Mouse (Mus musculus): ENCODE data around the gene Osbpl8.

Gene Osbpl8

DNA sequence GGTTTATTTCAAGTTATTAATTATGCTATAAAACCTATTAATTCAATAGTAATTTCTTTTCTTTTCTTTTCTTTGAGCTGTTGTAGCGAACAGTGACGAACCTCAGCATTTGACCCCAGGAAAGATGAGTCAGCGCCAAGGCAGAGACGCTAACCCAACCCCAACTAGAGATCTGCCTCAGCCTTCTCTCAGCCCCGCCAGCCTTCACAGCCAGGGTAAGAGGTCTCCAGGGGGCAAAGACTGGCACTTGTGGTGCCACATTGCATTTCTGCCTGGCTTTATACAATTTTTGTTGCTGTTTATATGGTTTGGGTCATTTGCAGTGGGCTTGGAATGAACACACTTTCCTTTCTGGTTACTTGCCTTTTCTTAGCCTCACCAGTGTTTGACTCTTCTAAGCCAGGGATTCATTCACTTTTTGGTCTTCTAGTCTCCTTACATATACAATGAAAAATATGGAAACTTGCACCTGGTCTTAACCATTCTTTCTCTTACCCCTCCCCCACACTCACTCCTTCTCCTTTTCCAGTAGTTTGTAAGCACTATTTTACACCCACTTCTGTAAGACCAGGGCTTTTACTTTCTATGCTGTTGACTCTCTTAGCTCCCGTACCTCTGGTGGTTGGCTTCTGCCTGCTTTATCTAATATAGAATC, 69.1 kb downstream of the Osbpl8 start:
- CTCF ChIA-PET: no interaction called here

DNA sequence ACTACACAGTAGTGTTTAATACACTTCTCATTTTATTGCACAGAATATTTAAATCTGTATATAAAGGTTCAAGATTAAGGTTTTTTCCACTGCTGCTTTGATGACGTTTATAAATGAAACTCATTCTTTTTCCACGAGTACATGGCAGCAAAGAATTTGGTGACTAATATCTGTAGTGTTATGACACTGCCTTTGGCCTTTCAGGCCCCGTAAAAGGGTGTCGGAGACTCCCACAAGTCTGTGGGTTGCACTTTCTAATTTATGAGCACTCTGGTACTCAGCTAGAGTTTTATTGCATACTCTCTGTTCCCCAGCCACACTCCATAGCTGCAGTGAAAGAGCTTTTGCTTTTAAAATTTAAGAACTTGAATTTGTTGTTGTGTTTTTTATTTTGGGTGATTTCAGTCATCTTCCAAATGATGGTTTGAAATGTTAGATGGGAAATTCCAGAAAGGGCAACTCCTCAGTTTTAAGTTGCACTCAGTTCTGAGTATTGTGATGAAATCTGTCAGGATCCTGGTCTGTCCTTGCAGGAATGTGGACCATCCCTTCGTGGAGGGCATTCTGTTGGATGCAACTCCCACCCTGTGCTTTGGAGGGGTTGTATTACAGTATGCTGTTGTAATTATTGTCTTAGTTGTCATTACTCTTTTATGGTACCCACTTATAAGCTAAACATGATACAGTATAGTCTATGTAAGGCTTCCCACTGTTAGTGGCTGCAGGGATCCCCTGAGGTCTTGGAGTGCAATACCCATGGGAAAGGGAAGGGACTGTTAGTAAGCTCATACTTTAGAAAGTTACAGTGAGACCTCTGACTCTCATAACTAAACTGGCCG, 70.1 kb downstream of the Osbpl8 start:
- CTCF ChIA-PET: no interaction called here

DNA sequence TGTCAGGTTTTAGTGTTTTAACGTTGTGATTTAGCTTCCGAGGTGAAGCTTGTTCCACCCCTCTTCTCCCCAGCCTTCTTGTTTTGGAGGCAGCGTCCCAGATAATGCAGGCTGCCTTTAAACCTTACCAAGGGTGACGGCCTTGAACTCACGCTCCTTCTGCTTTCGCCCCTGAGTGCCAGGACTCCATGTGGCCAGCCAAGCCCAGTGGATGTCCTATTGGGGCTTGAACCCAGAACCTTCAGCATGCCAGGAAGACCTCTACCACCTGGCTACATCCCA, 70.7 kb downstream of the Osbpl8 start:
- CTCF ChIA-PET: no interaction called here

DNA sequence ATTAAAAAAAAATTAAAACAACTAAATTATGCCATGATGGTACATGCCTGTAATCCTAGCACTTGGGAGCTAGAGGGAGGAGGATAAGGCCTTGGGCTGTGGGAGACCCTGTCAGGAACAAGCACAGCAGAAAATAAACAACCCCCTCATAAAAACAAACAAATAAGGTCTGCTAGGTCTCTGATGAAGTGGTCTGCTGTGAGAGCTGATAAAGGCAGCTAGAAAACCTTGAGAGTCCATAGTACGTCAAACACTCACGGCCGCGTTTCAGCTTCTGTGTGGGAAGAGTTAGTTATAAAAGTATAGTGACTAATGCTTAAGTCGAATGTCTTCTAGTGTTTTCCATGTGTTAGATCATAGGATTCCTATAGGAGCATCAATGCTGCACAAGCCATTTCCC, 72.9 kb downstream of the Osbpl8 start:
- CTCF ChIA-PET: no interaction called here

DNA sequence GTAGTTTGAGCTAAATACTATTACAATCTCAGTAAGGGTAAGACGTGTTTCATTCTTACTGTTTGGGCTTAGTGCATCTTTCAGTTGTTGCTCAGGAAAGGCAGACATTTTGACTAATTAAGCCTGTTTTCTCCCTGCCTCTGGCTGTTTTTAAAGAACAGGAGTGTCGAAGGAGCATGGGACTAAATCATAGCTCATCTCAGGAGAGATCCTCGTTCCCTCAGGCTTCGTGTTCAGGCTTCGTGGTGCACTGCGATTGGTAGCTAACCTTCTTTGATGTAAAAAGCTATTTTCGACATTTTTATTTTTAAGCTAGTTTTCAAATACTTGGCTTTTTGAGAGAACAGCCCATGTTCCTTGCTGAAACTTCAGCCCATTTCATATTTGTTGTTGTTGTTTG, 78.1 kb downstream of the Osbpl8 start:
- CTCF ChIA-PET: no interaction called here

DNA sequence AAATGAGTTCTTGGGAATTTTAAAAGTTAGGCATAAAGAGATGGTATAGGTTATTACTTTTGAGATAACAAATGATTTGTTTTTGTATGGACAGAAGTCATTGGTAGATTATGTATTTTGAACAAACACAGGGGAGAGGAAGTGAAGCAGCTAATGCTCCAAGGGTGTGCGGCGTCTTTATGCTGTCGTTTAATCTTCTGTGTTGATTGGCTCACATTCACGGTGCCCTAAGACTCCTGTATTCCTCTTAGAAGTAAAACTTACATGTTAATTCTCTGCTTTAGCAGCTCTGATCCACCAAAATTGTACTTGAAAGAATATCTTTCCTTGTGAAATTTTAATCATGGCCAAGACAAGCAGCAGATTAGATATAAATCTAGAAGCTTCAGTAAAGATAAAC, 83.1 kb downstream of the Osbpl8 start:
- CTCF ChIA-PET: no interaction called here

DNA sequence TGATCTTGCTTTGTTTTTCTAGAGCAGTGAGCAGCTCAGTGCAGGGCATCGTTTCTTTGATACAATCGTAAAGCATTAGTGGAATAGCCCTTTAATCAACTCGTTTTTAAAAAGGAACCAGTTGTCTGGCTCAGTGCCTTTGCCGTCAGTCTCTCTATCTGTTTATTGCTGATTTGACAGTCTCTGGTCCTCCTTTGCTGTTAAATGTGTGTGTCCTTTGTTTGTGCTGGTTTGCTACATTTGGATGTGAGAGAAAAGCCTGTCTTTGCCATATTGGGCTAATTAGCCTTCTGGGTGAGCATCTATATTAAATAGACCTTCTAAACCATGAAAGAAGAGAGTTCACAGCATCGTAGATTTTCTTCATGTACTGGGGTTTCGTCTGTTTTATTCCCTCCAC, 83.6 kb downstream of the Osbpl8 start:
- CTCF ChIA-PET: no interaction called here

DNA sequence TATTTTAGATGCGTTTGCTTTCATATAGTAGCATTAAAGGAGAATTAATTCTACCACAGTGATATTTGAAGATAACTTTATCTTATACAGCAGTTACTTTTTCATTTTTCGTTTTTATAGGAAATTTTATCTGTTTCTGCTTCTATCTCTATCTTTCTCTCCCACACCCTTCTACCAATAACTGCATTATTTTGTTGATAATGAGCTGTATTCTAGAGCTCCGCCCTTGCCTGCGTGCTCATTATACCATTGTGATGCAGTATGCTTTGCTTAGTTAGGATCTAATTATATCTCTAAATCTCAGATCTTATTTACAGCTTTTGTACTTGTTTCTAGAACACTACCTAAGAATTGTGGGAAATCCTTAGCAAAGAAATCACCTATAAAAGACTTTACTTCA, 85.6 kb downstream of the Osbpl8 start:
- CTCF ChIA-PET: interaction anchor here (0.5 kb wide), 1 partner anchor 149 kb away, joined by 3 read pairs; no protein-coding TSS in a partner anchor

DNA sequence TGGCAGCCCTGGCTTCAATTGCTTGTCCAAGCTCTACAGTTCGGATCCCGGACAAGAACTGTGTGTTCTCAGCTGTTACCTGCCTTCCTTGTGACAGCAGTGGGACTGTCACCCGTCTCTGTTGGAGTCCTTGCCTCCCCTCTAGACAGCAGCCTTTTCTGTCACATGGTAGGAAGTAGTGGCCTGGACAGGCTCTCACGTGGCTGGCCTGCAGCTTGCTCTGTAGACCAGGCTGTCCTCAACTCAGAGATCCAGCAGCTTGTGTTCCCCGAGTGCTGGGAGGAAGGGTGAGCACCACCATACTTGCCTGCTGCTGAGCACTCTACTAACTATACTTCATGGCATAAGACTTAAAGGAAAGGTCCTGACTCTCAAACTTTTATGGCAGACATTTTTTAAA, 87.1 kb downstream of the Osbpl8 start:
- CTCF ChIA-PET: no interaction called here

DNA sequence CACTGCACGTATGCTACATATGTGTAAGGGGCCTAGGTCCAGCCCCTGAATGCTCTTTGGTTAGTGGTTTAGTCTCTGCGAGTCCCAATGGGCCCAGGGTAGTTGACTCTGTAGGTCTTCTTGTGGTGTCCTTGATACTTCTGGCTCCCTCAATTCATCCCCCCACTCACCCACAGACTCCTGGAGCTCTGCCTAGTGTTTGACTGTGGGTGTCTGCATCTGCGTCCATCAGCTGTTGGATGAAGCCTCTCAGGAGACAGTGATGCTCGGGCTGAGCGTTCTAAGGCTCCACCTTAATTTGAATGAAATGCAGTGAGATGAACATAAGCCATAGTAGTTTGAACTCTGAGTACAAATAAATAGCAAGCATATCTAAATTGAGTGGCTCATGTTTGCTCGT, 90.7 kb downstream of the Osbpl8 start:
- CTCF ChIA-PET: no interaction called here

DNA sequence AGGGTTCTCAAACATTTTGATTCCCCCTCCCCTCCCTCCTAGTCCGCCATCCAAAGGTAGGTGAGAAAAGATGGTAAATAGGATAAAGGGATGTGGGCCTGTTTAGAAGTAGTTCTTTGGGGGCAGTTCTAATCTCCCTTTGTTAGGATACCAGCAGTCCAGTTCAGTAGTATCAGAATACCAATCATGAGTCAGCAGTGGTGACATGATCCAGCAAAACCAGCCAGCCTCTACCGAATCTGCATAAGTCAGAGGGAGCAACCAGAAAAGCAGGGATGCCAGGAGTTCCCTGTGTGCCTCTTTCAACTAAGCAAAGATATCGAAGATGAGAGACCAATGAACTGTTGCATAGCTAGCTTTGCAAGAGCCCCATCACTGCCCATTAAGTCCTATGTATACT, 91.6 kb downstream of the Osbpl8 start:
- CTCF ChIA-PET: no interaction called here

DNA sequence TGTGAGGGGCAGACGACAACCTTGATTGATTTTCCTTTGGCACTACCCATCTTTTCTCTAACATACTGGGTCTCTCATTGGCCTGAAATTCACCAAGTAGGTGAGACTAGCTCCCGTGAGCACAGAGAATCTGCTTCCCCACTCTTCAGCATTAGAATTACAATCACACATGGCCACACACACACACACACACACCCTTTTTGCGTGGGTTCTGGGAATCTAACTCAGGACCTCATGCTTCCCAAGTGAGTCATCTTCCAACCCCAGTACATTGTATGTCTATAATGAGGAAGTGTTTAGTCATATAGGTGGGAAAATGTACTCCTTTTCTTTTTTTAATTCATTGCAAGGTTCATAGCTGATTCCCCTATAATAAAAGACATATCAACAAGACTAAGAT, 92.8 kb downstream of the Osbpl8 start:
- CTCF ChIA-PET: no interaction called here

DNA sequence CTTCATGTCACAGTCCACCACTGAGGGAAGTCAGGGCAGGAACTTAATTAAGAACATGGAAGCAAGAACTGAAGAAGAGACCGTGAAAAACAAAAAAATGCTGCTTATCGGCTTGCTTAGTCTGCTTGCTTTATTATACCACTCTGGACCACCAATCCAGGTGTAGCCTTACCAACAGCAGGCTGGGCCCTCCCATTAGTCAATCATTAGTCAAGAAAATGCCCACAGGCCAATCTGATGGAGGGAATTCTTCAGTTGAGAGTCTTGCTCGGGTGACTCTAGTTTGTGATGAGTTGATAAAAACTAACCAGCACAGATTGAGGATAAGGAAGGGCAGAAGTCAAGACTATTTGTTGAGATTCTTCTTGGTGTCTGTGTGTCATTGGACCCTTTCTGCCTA, 93.7 kb downstream of the Osbpl8 start:
- CTCF ChIA-PET: no interaction called here

DNA sequence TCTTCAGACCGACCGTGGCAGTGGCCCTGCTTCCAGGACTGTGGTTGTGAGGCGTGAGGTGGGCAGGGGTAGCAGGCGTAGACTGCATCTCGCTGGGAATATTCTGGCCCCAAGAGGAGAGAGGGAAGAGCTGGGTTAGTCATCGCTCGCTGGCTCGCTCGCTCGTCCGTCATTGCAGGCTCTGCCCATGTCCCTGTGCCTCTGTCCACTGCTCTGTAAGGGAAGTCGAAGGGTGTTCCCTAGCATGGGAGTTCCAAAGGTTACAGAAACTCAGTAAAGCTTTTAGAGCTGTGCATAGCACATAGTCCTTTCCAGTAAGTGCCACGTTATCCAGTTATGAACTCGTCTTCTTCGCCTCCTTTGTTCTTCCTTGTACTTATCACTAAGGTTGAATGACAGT, 107.1 kb downstream of the Osbpl8 start:
- CTCF ChIA-PET: no interaction called here

DNA sequence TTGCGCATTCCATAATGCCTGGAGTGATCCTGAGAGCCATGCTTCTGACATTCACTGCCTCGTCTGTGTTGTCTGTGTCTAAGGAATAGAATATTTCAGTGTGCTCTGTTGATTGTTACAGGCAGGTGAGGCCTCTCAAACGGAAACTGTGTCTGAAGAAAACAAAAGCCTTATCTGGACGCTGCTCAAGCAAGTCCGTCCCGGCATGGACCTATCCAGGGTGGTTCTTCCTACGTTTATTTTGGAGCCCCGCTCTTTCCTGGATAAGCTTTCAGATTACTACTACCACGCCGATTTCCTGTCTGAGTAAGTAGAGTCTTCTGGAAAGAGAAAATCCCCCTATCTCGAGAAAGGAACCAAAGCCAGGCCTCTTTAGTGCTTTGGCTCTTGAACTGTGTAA, 108.4 kb downstream of the Osbpl8 start:
- CTCF ChIA-PET: no interaction called here

DNA sequence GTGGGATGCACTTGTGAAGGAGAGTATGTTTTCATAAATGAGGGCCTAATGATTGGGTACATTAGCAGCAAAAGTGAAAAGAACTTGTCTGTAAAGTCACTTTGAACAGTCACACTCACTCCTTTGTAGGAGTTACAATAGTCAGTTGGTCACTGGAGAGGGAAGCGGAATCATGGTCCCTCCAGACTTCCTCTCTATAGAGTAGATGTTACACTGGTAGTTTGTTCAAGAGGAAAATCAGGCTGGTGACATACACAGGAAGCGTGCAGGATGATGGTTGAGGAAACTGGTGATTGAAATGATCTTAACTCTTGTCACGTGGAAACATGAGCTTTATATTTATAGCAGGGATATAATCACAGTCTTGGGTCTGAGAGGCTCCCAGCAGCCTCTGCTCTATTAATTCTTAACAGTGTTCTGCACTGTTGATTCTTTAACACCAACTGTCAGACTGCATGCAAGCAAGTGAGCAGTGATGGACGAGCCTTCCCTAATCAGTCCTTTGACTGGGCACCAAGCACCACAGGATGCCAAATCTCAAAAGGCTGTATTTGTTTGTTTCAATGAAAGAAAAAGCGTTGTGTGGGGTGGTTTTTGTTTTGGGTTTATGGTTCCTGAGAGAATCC, 109.0 kb downstream of the Osbpl8 start:
- CTCF ChIA-PET: no interaction called here

DNA sequence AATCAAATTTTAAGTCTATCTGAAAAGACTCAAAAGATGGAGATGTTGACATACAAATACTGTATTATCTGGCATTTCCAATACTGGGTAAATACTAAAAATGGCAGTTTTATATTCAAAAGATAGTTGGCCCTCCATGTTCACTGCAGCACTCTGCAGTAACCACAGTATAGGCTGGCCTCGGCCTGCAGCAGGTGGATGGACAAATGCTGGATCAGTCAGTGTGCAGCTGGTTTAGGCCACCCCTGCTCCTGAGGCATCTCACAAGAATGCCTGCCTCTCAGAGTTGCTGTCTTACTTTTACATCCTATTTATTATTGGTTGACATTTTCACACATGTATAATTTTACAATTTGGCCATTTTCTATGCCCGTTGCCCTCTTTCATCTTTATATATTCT, 111.3 kb downstream of the Osbpl8 start:
- CTCF ChIA-PET: no interaction called here

DNA sequence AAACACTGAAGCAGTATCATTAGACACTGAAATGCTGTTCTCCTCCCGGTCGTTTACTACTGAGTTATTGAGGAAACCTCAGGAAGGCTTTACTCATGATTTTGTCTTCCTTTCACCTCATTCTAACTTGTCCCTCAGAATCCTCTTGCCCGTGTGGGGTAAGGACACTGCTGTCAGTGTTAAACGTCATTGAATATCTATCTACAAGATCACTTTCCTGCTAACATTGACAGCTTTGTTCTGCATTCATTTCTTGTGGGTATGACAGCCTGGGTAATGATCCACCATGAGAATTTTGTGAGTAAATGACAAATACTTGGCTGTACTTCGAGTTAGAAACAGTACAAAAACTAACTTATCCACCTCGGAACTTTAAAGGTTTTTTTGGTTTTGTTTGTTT, 133.1 kb downstream of the Osbpl8 start:
- CTCF ChIA-PET: no interaction called here

DNA sequence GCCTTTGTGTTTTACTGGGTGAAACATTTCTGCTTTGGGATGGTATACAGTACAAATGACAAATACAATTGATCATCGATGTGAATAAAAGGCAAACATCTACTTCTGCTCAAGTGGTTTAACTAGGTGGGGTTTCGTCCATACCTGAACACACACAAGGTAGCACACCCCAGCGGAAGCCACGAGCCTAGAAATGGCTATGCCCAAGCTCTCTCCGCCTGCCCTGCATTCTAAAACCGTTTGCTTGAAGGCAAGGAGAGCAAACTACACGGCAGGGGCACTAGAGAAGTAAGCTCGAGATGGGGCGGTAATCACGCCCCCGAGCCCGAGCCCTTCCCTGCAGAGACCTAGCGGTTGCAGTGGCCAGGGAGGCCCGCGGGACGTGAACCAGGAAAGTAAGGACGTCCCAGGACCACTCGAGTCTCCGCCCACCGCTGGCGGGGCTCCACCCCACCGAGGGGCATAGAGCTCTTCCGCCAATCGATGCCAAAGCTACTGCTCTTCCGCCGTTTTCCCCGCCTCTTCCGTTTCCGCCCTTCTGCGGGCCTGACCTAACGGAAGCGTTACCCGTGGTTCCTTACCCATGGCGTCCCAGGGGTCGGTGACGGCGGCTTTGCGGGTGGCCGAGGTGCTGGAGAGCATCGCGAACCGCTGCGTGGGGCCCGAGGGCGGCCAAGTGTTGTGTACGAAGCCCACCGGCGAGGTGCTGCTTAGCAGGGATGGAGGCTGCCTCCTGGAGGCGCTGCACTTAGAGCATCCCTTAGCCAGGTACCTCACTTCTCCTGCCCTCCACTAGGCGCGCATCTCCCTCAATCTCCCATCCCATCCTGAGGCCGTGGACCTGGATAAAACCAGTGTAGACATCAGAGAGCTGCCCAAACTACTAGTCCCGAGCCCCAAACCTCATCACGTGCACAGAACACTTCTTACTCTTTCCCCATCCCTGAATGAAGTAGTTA, 133.9 kb downstream of the Osbpl8 start, which contains the start of gene Bbs10:
Gene Bbs10 (plus strand): TSS at position 540 of the 959 bp plus-strand sequence.
- CTCF ChIA-PET: no interaction called here

DNA sequence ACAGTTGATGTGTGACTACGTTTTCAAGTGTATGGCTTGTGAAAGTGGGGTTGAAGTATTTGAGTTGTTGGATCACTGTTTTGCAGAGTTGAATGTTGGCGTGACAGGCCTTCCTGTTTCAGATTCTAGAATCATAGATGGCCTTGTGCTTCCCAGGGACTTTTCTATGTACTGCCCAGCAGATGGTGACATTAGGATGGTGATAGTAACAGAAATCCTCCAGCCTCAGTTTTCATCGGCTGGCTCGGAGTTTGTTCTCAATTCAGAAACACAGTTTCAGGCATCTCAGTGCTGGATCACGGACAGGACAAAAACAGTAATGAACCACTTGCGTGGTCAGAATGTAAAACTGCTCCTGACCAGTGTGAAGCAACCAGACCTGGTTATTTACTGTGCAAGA, 135.0 kb downstream of the Osbpl8 start:
- CTCF ChIA-PET: no interaction called here

DNA sequence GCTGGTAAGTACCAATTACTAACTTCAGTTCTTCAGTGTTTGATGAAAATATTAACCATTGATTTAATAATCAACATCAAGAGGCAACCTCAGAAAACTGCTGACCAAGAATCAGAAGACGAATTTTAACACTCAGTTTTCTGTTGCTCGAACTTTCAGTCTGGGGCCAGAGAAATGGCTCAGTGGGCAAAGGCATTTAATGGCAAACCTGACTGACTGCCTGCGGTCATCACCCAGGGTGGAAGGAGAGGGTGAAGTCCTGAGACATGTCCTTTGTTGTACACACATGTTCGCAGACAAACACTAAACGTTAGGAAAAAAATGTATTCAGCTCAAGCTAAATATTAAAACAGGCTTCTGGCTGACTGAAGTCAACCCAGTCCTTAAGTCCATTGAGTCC, 136.5 kb downstream of the Osbpl8 start:
- CTCF ChIA-PET: no interaction called here

DNA sequence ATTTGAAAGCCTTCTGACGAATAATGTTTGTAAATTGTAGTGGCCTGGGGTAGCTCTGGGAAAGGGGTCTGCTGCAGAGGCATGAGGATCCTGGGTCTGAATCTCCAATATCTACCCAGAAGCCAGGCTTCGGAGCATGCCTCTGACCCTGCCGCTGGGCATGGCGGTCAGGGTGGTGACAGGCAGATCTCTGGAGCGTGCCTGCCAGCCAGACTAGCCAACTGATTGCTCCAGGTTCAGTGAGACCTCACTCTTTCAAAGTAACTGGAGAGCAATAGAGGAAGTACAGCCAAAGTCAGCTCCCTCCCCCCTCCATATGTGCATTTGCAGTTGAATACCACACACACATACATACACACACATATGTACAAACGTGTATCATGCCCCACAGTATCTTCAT, 137.9 kb downstream of the Osbpl8 start:
- CTCF ChIA-PET: no interaction called here

All from spleen, embryonic (tissue).